Mouse (Mus musculus) E14TG2a.4 (cell line): ENCODE data around the gene Gm21680.
"Not testable (repeated sequence)": the region's sequence is repeated elsewhere in the genome, so short reads cannot be mapped to it uniquely, and the experiment has no call there.

Experiments
- H3K27me3 ChIP-seq: 2 replicates; pipeline ENCODE4 v1.6.1; 2014; ENCODE audit warnings: low read length, control low read depth; ENCODE audit not compliant: insufficient read depth
- H3K36me3 ChIP-seq: 2 replicates; pipeline ENCODE4 v1.6.1; 2014; ENCODE audit warnings: low read length, control low read depth; ENCODE audit not compliant: insufficient read depth
- H3K4me1 ChIP-seq: replicated peaks from 2 replicates; pipeline ENCODE4 v1.6.1; 2014; ENCODE audit warnings: low read depth, low read length, control low read depth
- H3K4me3 ChIP-seq: replicated peaks from 2 replicates; pipeline ENCODE4 v1.5.1; 2014; ENCODE audit warnings: mild to moderate bottlenecking, low read length
- H3K9me3 ChIP-seq: 2 replicates; pipeline ENCODE4 v1.6.1; 2014; ENCODE audit warnings: low read length, control low read depth
- CTCF ChIP-seq: conservative IDR thresholded peaks from 2 replicates; pipeline ENCODE4 v1.5.1; 2014; ENCODE audit warnings: low read length

The Gm21680 gene

DNA sequence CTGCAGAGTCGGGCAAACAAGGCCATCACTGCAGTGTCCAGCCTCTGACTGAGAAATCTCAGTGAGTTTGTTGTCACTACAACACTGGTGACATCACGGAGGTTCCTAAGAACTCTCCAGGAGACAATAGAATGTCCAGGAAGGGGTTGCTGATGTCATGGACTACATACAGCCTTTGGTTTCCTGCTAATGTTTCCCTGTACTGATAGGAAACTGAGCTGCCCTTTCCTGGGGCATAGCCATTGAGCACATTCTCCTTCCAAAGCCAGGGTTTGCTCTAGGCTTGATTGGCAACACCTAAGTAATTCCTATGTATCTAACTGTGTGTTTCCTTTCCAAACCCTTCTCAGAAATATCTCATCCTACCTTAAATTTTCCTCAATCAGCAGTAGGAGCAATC lies at the start of gene Gm21680:
TSS of gene Gm21680 (minus strand) at position 101 of the 400 bp plus-strand sequence.
- not testable (repeated sequence) for H3K4me1 ChIP-seq, H3K4me3 ChIP-seq, H3K27me3 ChIP-seq, H3K9me3 ChIP-seq, H3K36me3 ChIP-seq

DNA sequence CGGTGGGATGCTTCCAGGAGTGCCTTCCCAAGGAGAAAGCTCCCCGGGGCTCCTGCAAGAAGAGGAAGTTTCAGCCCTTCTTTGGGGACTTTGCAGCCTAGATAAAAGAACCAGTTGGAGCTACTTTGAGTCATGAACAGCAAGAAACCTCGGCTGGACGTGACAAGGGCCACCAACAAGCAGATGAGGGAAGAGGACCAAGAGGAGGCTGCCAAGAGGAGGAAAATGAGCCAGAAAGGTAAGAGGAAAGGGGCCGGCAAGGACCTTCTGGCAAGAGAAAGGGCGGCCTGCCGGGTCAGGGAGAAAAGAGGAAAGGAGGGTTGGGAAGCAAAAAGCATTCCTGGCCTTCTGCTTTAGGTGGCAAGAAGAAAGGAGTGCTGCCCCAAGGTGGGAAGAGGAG lies 35.2 kb upstream of the Gm21680 start:
- not testable (repeated sequence) for H3K4me1 ChIP-seq, H3K9me3 ChIP-seq, H3K36me3 ChIP-seq
- peak overlapping the region; percentile 79 for H3K4me3 ChIP-seq
- peaks cover 26% of the 10 kb centered on the region for H3K27me3 ChIP-seq

DNA sequence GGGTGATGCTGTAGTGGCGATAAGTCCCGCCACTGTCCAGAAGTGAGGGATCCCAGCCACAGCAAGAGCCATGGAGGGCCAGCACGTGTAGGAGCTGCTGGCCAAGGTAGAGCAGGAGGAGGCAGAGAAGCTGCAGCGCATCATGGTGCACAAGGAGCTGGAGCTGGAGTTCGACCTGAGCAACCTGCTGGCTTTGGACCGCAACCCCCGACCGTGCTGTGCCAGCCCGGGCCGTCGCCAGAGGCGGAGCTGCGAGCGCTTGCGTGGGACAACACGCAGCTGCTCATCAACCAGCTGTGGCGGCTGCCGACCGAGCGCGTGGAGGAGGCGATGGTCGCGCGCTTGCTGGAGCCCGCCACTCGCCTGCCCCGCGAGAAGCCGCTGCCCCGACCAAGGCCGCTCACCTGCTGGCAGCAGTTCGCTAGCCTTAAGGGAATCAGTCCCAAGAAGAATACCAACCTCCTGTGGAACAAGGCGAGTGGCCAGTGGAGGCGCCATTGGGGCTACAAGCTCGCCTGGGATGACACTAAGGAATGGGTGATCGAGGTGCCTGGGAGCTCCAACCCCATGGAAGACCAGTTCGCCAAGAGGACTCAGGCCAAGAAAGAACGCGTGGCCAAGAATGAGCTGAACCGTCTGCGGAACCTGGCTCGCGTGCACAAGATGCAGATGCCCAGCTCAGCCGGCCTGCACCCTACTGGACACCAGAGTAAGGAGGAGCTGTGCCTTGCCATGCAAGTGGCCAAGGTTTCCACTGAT lies 34.7 kb upstream of the Gm21680 start:
- H3K36me3 ChIP-seq, H3K4me1 ChIP-seq, H3K9me3 ChIP-seq: not testable (repeated sequence)
- H3K27me3 ChIP-seq: peaks cover 26% of the 10 kb centered on the region
- peak overlapping the region; percentile 79 for H3K4me3 ChIP-seq
- peak; percentile 33 for TF ChIP-seq CTCF

DNA sequence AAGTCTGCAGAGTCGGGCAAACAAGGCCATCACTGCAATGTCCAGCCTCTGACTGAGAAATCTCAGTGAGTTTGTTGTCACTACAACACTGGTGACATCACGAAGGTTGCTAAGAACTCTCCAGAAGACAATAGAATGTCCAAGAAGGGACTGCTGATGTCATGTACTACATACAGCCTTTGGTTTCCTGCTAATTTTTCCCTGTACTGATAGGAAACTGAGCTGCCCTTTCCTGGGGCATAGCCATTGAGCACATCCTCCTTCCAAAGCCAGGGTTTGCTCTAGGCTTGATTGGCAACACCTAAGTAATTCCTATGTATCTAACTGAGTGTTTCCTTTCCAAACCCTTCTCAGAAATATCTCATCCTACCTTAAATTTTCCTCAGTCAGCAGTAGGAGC lies 32.2 kb upstream of the Gm21680 start, which contains the start of gene Gm1979:
TSS of gene Gm1979 (minus strand) at position 101 of the 400 bp plus-strand sequence.
- not testable (repeated sequence) for H3K36me3 ChIP-seq, H3K9me3 ChIP-seq, H3K4me3 ChIP-seq, H3K4me1 ChIP-seq
- H3K27me3 ChIP-seq: peaks cover 22% of the 10 kb centered on the region

DNA sequence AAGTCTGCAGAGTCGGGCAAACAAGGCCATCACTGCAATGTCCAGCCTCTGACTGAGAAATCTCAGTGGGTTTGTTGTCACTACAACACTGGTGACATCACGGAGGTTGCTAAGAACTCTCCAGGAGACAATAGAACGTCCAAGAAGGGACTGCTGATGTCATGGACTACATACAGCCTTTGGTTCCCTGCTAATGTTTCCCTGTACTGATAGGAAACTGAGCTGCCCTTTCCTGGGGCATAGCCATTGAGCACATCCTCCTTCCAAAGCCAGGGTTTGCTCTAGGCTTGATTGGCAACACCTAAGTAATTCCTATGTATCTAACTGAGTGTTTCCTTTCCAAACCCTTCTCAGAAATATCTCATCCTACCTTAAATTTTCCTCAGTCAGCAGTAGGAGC lies 16.1 kb upstream of the Gm21680 start, which contains the start of gene Gm21698:
TSS of gene Gm21698 (minus strand) at position 101 of the 400 bp plus-strand sequence.
- H3K4me1 ChIP-seq, H3K36me3 ChIP-seq, H3K9me3 ChIP-seq, H3K27me3 ChIP-seq, H3K4me3 ChIP-seq: not testable (repeated sequence)

DNA sequence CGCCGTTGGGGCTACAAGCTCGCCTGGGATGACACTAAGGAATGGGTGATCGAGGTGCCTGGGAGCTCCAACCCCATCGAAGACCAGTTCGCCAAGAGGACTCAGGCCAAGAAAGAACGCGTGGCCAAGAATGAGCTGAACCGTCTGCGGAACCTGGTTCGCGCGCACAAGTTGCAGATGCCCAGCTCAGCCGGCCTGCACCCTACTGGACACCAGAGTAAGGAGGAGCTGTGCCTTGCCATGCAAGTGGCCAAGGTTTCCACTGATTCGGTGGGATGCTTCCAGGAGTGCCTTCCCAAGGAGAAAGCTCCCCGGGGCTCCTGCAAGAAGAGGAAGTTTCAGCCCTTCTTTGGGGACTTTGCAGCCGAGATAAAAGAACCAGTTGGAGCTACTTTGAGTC lies 15.4 kb downstream of the Gm21680 start:
- peaks cover 17% of the 10 kb centered on the region for H3K27me3 ChIP-seq
- H3K4me1 ChIP-seq, H3K4me3 ChIP-seq, H3K9me3 ChIP-seq, H3K36me3 ChIP-seq: not testable (repeated sequence)

DNA sequence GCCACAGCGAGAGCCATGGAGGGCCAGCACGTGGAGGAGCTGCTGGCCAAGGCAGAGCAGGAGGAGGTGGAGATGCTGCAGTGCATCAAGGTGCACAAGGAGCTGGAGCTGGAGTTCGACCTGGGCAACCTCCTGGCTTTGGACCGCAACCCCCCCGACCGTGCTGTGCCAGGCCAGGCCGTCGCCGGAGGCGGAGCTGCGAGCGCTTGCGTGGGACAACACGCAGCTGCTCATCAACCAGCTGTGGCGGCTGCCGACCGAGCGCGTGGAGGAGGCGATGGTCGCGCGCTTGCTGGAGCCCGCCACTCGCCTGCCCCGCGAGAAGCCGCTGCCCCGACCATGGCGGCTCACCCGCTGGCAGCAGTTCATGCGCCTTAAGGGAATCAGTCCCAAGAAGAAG lies 15.9 kb downstream of the Gm21680 start:
- H3K9me3 ChIP-seq, H3K4me1 ChIP-seq, H3K36me3 ChIP-seq: not testable (repeated sequence)
- Histone ChIP-seq H3K27me3 (peaks cover 17% of the 10 kb centered on the region), H3K4me3 (peak overlapping the region; percentile 26; the same call in 1 of the 2 replicates)

DNA sequence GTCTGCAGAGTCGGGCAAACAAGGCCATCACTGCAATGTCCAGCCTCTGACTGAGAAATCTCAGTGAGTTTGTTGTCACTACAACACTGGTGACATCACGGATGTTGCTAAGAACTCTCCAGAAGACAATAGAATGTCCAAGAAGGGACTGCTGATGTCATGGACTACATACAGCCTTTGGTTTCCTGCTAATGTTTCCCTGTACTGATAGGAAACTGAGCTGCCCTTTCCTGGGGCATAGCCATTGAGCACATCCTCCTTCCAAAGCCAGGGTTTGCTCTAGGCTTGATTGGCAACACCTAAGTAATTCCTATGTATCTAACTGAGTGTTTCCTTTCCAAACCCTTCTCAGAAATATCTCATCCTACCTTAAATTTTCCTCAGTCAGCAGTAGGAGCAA lies 18.1 kb downstream of the Gm21680 start, which contains the start of gene Gm21671:
TSS of gene Gm21671 (minus strand) at position 101 of the 400 bp plus-strand sequence.
- not testable (repeated sequence) for H3K36me3 ChIP-seq

DNA sequence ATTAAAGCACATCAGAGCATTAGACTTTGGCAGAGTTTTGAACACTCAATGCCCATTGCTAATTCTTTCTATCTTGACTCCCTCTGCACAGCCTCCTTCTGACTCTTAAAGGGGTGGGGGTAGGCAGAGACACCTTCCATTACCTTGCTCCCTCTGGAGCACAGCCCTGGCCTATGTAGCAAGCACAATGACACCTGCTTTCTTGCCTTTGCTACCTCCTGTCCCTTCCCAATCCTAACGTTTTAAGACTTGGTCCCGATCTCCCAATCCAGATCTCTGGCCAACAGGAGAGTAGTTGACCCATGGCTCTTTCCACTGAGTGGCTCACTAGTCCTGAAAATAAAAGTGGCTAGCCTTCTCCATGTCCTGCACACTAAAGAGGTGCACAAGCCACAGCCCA lies 27.1 kb downstream of the Gm21680 start:
- H3K4me3 ChIP-seq, H3K36me3 ChIP-seq, H3K4me1 ChIP-seq, H3K27me3 ChIP-seq, H3K9me3 ChIP-seq: not testable (repeated sequence)

More for the DNA sequence above, 18.1 kb downstream of the Gm21680 start, which contains the start of gene Gm21671:
- not testable (repeated sequence) for H3K4me3 ChIP-seq, H3K9me3 ChIP-seq, H3K4me1 ChIP-seq
- peaks cover 10% of the 10 kb centered on the region for H3K27me3 ChIP-seq

DNA sequence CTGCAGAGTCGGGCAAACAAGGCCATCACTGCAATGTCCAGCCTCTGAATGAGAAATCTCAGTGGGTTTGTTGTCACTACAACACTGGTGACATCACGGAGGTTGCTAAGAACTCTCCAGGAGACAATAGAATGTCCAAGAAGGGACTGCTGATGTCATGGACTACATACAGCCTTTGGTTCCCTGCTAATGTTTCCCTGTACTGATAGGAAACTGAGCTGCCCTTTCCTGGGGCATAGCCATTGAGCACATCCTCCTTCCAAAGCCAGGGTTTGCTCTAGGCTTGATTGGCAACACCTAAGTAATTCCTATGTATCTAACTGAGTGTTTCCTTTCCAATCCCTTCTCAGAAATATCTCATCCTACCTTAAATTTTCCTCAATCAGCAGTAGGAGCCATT lies 30.2 kb downstream of the Gm21680 start, which contains the start of gene Gm21663:
TSS of gene Gm21663 (minus strand) at position 101 of the 400 bp plus-strand sequence.
- H3K36me3 ChIP-seq, H3K4me3 ChIP-seq, H3K9me3 ChIP-seq, H3K4me1 ChIP-seq, H3K27me3 ChIP-seq: not testable (repeated sequence)
